Mouse (Mus musculus) lung, adult 18-20 months (tissue): ENCODE measurements at regions not wholly inside any gene's neighbourhood (a gene's known extent, or its start where the extent isn't known, plus 50 kb on each side); places are given as distances from the start of the nearest gene placed in this dataset.

ENCODE experiments used
- DNase-seq, 2 experiments: peaks; one replicate each; pipeline ENCODE4 v3.0.0; 2022; ENCODE audit warnings: mixed read lengths in 2 of 2

GRCm38 (mm10) chr2:115126625-115127369 is 454.7 kb upstream of the BC052040 start:
- DNase-seq = no peak

DNA sequence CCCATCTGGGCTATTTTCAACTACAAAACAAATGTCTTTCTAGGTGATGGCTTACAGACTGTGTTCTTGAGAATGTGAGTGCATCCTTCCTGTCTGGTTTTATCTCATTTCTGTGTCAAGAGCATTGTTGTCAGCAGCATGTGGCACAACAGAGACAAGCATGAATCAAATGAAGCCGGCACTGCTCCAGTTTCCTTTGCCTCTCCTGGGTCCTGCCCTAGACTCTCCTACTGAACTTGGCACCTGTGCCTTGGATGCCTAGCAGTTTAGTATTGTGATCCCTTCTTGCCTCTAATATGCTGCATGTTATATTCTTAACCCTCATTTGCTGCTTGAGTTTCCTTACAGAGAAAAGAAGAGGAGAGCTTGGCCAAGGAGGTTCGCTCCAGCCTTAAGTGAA is 449.8 kb upstream of the BC052040 start:
- no peak for DNase-seq

DNA sequence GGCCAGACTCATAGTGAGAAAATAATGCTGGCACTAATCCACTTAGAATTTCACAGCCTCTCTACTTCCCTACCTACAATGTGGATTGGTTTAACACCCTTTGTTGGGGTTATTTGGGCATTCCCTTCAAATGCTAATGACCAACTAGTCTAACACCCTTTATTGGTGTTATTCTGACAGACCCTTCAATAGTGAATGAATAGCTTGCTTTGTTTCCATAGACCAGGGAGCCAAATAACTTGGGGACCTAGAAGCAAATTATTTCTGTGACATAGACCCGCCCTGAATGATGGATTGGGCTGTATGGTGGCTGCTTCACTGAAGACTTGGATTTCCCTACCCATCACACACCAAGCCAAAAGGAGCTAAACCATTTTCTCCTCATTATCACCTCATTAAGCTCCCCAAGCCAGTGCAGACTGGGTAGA is 449.3 kb upstream of the BC052040 start:
- no peak for DNase-seq

DNA sequence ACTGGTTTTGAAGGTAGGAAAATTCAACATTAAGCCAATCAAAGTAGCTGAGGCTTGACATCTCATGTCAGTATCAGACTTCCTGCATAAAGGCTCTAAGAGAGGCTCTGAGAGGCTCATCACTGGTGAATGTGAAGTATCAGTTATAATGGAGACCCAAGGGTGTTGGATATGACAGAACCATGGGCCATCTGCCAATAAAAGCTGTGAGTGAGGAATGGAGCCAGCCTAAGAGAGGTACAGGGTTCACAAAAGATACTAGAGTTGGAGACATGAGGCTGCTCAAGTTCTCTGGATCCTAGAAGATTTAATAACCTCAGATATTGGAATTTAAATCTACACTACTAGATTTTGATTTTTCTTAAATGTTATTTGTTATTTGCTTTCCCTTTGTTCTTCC is 440.1 kb upstream of the BC052040 start:
- no peak for DNase-seq

- DNase-seq = no peak
Measured at GRCm38 (mm10) chr2:115172111-115172510, 409.4 kb upstream of the BC052040 start.

DNA sequence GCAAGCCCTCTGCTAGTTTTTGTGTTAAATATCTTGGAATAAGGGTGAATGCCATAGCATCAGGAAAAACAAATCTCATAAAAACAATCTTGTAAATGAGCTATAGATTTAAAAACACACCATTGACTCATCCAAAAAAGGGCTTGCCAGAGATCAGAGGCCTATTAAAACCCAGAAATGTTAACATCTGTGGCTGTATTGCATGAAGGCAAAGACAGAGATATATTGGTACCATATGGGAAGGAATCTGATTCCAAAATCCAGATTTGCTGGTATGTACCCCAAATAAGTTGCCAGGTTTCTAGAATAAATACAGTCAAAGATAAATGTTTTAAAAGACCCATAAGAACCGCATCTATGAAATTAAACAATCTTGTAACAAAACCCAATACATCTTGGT is 404.4 kb upstream of the BC052040 start:
- DNase-seq = no peak

DNA sequence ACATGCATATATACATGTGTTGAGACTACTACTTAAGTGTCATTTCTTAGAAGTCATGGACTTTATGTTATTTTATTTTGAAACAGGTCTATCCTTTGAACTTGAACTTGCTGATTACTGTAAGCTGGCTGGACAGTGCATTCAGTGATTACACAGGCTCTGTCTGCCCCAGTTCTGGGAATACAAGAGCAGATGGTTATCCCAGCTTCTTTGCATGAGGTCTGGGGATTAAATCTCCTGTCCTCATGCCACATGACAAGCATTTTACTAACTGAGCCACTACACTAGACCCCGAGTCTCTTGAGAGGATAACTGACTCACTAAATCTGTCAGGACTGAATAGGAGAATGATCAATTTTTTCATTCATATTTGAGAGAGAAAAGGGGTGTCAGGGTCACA is 403.6 kb upstream of the BC052040 start:
- no peak for DNase-seq

- DNase-seq = no peak
Measured at GRCm38 (mm10) chr2:115211191-115211590, 370.3 kb upstream of the BC052040 start.

DNA sequence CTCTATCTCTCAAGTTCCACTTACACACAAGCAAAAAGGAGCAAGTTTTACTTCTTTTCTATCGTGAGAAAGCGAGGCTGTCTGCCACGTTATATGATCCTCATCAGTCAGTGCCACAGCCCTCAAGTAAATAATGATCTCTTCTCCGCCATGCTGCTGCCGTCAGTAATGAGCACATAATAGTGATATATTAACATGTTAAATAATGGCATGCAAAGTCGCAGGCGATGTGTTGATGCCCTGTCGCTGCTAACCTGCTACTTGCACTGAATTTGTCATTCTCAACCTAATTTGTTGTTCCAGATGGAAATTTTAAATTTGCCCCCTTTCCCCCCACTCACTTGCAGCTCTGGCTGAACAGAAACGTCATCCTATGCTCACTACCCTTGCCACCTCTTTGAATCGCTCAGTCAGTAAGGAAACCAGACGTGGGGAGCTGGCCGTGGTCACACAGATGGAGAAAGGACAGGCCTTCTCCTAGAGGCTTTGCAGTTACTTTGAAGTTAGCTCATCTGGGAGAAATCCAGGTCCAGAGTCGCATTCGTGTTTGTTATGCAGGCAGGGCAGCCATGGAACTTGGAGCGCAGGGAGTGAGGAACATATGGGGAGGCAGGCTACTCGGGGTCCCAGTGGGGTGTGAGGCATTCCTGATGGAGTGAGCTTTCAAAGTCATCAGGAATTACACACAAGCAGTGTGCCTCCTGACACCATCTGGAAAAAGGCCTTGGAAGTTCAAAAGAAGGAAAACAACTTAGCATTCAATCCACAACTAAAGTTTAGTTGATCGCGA is 368.1 kb upstream of the BC052040 start:
- DNase-seq = no peak

- no peak for DNase-seq
Measured at GRCm38 (mm10) chr2:115214292-115214691, 367.2 kb upstream of the BC052040 start.

GRCm38 (mm10) chr2:115230041-115230440 is 351.5 kb upstream of the BC052040 start:
- DNase-seq = no peak

GRCm38 (mm10) chr2:115247673-115248072 is 333.8 kb upstream of the BC052040 start:
- DNase-seq = no peak

- DNase-seq = no peak
Measured at GRCm38 (mm10) chr2:115250019-115250807, 331.3 kb upstream of the BC052040 start.

- DNase-seq = no peak
Measured at GRCm38 (mm10) chr2:115257391-115257790, 324.1 kb upstream of the BC052040 start.

DNA sequence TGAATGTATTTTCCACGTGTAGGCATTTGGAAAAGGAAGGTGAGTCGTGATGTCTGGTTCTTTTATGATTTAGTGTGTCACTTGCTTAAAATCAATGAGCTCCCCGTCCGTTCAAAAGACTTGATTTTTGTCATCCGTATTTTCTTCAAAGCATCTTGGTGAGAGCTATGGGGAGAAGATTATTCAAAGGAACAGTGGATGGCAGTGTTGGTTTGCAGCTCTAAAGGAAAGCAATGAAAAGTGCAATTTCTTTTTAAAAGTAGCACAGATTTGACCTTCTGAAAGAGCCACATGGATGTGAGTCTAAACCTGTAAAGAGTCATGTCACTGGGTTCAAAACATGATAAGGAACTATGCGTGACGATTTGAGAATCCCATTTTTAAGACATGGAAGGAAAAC is 313.3 kb upstream of the BC052040 start:
- no peak for DNase-seq

DNA sequence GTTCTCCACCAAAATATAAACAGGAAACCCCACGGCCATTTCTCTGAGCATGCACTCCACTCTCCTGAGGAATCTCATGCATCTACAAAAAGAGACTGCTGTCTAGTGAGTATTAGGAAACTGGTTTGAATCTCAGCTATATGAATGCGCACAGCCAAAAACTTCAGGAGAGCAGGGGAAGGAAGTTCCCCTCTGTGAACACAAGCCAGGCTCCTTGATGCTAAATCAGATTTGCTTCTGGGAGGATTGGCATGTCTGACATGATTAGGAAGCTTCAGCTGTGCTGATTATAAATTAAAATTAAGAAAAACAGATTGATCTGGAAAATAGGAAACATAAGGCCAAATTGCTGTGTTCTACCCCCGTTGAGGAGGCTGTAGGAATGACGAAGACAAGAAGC is 304.1 kb upstream of the BC052040 start:
- no peak for DNase-seq

DNA sequence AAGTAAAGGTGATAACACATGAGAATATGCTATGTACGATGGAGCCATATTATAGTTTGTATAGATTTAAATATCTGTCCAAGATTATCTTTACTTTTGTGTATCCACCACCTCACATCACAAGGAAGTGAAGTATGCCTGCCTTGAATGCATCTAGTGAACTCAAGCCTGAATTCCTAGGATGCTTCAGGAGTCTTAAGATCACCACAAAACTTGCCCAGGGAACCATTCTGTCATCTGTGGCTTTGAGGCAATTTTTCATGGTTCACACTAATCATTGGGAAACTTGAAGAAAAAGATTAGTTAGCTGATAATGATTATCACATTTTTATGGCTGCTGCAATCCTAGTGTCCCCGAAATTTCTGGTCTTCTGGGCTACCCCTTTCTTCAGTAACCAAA is 288.5 kb upstream of the BC052040 start:
- DNase-seq = no peak

DNA sequence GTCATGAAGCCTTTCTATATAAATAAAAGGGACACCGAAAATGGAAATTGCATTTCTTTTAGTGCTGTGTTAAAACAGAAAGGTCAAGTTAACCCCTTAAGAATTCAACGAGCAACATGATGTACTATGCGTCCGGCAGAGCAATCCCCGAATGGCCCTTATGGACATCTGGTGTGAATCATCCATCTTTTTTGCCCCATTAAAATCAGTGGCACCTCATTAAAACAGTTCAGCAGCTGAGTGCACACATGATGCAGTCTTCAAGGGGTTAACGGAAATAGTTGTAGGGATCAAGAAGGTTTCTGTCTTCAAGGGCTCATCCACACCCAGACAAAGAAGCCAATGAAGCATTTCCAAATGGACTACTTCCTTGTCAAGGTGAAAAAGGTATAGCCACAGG is 284.1 kb upstream of the BC052040 start:
- DNase-seq = no peak

DNA sequence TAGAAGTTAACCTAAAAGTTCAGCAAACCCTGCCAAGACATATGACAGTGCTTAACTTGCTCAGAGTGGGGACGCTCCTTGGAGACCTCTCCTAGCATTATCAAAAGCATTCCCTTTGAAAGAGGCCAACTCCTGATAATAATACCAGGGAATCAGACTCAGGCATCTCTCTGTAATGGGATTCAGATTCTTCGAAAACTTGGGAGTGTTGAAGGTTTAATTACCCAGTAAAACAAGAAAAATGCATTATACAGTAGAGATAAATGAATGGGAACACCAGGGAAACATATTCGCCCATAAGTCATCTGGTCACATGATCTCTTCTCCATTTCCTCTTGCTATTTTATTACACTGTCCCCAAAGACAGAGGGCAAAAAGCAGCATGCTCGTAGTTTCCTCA is 274.3 kb upstream of the BC052040 start:
- no peak for DNase-seq

GRCm38 (mm10) chr2:115309856-115310631 is 271.5 kb upstream of the BC052040 start:
- no peak for DNase-seq

DNA sequence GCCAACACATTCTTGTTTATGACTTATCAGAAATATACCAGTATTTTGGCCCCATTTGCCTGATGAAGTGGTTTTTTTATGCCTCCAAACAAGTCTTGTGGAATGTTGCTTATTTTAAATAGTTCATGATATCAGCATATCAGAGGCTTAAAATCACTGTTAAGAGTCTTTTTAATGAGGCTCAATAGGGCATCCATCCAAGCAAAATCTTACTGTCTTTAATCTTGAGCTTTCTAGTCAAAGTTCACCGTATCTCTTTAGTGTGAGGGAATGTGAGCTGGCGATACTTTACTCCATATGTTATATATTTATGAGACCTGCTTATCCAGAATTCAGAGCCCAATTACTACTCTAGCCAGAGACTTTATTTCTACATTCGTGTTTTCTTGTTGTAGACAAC is 263.0 kb upstream of the BC052040 start:
- DNase-seq = no peak

DNA sequence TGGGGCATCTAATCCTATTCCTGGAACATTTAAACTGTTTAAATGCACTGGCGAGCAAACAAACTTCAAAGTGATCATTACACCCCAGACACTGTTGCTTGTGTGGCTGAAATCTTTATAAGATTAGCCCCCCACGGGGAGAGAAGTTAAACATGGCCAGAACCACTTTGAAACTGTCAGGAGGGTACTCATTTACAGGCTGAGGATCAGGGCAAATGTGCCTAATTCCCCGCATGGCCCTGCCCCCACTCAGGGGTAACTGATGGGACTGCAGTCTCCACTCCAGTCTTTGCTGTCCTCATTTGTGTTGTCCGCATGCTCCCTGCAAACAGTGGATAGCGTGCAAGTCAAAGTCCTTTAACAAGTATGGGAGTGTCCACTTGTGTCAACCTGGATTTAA is 258.9 kb upstream of the BC052040 start:
- no peak for DNase-seq

DNA sequence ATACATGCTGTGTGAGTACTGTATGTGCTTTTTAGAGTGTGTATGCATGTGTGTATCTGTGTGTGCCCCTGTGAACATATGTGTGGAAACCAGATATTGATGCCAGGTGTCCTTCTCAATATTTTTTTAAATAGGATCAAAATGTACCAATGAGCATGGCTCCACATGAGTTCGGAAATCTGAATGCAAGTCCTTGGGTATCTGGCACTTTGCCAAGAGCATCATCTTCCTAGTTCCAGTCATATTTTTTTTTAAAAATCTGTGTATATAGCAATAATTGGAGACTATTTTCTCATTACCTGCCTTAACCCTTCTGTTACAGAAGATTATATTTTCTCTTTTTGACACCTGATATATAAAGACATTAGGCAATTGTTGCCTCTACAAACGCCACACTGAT is 255.0 kb upstream of the BC052040 start:
- no peak for DNase-seq
